Comparison of ENCODE assay signal across 8 mouse cellular contexts in the genomic region with DNA sequence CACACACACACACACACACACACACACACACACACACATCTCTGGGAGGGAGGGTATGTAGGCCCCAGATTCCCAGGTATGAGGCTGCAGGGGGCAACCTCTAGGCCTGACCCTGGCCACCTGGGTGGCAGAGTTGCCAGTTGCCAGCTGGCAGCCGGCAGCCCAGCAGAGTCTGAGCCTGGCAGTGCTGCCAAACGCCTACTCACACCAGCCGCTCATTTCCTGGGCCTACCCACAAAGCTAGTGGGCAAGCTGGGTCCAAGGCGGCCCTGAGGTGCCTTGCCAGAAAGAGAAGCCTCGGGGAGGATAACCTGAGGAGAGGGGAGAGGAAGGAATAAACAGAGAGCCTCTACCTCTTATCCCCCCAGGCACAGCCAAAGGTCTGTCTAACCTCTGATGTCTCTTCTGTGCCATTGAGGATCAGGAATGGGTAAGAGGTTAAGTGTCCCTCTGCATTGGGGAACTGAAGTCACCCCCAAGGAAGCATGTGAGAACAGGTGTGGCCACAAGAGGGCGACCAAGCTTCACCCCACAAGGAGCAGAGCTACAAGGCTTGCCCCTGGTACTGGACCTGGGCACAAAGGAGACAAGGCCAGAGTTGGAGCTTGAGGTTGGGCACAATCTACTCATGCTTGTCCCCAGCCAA.
DNase-seq lines count a peak whose midpoint lies in the region; ATAC-seq lines count a peak whose summit lies in the region.

No protein-coding gene starts in this region.

- DNase-seq in 416B (ENCODE audit: low read depth) = peak; percentile 70
- DNase-seq in adipocyte (ENCODE audit: low spot score) = peak; percentile 87
- DNase-seq in gastrocnemius, postnatal 14 days = peak; percentile 81
- peak; percentile 75 to 78 for DNase-seq in kidney, postnatal 25 days
- DNase-seq in lung, adult 18-20 months = peak; percentile 71 to 76
- DNase-seq in ovary, adult 18-20 months (ENCODE audit: low spot score) = peak; percentile 62
- DNase-seq in thymus, postnatal 10 days (ENCODE audit: low spot score in 2 of 2) = peak; percentile 20 to 61

- ATAC-seq in common myeloid progenitor, adult 5-6 weeks (replicated peaks; ENCODE audit: low read depth, poor library complexity, severe bottlenecking) = peak; percentile 70

- intact Hi-C loops in gastrocnemius, postnatal 14 days (cut with DNase I; ENCODE audit: low total_unique reads) = loop anchor here (5.0 kb wide), 2 partner anchors 142 to 157 kb away; no protein-coding TSS in a partner anchor

Comparison
In these comparisons a context has a peak if more than half of its experiments do, and no peak if none do; other contexts are left out.
1. Peak in every context shown above with its lines: DNase-seq and ATAC-seq.